Mouse (Mus musculus) kidney, embryonic 14.5 days (tissue): ENCODE data around the gene Gm45208. TPM values are rescaled to one million over a fixed set of nuclear protein-coding genes. Genes with fewer than 3 reads are reported as not detected.
A peak's percentile ranks its signal among the peaks of the same experiment; 100 is the strongest.
"Not testable (repeated sequence)": the region's sequence is repeated elsewhere in the genome, so short reads cannot be mapped to it uniquely, and the experiment has no call there.

Experiments used
- ATAC-seq: fragments of 200-750 bp; cut with Nextera tagmentation; 2 replicates; pipeline ENCODE4 v1.8.0; 2017; ENCODE audit warnings: moderate number of reproducible peaks, mild to moderate bottlenecking, moderate TSS enrichment, moderate library complexity; ENCODE audit not compliant: low FRiP score, low TSS enrichment
- H3K27ac ChIP-seq: fragments of 300-500 bp; sonication (generic); 2 replicates; pipeline ENCODE4 v1.5.1; 2014; ENCODE audit warnings: low read depth, mild to moderate bottlenecking, low read length, moderate library complexity, mixed read lengths
- H3K27me3 ChIP-seq: fragments of 300-500 bp; sonication (generic); 2 replicates; pipeline ENCODE4 v1.6.1; 2014; ENCODE audit warnings: mild to moderate bottlenecking, low read length; ENCODE audit not compliant: control insufficient read depth, insufficient read depth
- H3K36me3 ChIP-seq: fragments of 300-500 bp; sonication (generic); 2 replicates; pipeline ENCODE4 v1.6.1; 2014; ENCODE audit warnings: low read length, mixed read lengths; ENCODE audit not compliant: control insufficient read depth, insufficient read depth
- H3K4me1 ChIP-seq: fragments of 300-500 bp; sonication (generic); 2 replicates; pipeline ENCODE4 v1.6.1; 2014; ENCODE audit warnings: low read length, mixed read lengths; ENCODE audit not compliant: control insufficient read depth, insufficient read depth
- H3K4me2 ChIP-seq: fragments of 300-500 bp; sonication (generic); replicated peaks from 2 replicates; pipeline ENCODE4 v1.6.1; 2014; ENCODE audit warnings: low read depth, mild to moderate bottlenecking, low read length
- H3K4me3 ChIP-seq: fragments of 300-500 bp; sonication (generic); 2 replicates; pipeline ENCODE4 v1.5.1; 2014; ENCODE audit warnings: mild to moderate bottlenecking, low read length
- H3K9ac ChIP-seq: fragments of 300-500 bp; sonication (generic); 2 replicates; pipeline ENCODE4 v1.6.1; 2014; ENCODE audit warnings: low read depth, mild to moderate bottlenecking, low read length, moderate library complexity
- H3K9me3 ChIP-seq: fragments of 300-500 bp; sonication (generic); 2 replicates; pipeline ENCODE4 v1.6.1; 2016; ENCODE audit warnings: low read length; ENCODE audit not compliant: control insufficient read depth
- WGBS: fragments of 180-500 bp; shearing (Covaris S2); extraction: QIAGEN DNeasy Blood & Tissue Kit; methylation state at CpG from one replicate; pipeline ENCODE4 v1.1.7; 2014; 5-methylcytosine and 5-hydroxymethylcytosine counted together
- polyA plus RNA-seq: library from polyadenylated mRNA; unstranded; fragments of >200 nt; fragmentation: Nextera tagmentation; extraction: Ambion mirVana; gene quantifications from 2 replicates; pipeline ENCODE4 v1.2.1, GENCODE M21; 2014

The Gm45208 gene
- polyA plus RNA-seq, 1 experiment from 2014 or later, result not detected

GRCm38 (mm10) chrX:7739336-7740081 is 17.5 kb downstream of the Gm45208 start:
- H3K27me3 ChIP-seq, result no peaks in the 10 kb centered on the region
- no peak overlapping the region; the same call in 1 of the 2 replicates for H3K27ac ChIP-seq
- 73% methylated on average over 14 of the region's 14 CpGs for WGBS
- H3K4me2 ChIP-seq, result no peak overlapping the region
- no peaks in the 10 kb centered on the region for H3K9me3 ChIP-seq
- no peak overlapping the region for H3K9ac ChIP-seq
- no peaks in the 10 kb centered on the region; the same call in 1 of the 2 replicates for H3K36me3 ChIP-seq
- no peaks in the 10 kb centered on the region for H3K4me1 ChIP-seq
- H3K4me3 ChIP-seq, result no peak overlapping the region
- peak; percentile 51; the same call in 1 of the 2 replicates for ATAC-seq

GRCm38 (mm10) chrX:7740082-7740819 is 18.2 kb downstream of the Gm45208 start:
- H3K27ac ChIP-seq, result no peak overlapping the region; the same call in 1 of the 2 replicates
- H3K4me2 ChIP-seq, result no peak overlapping the region
- no peak overlapping the region for H3K4me3 ChIP-seq
- 52% methylated on average over 10 of the region's 10 CpGs for WGBS
- H3K9me3 ChIP-seq, result no peaks in the 10 kb centered on the region
- no peaks in the 10 kb centered on the region; the same call in 1 of the 2 replicates for H3K36me3 ChIP-seq
- ATAC-seq, result peak; percentile 70
- no peak overlapping the region for H3K9ac ChIP-seq
- no peaks in the 10 kb centered on the region for H3K27me3 ChIP-seq
- H3K4me1 ChIP-seq, result no peaks in the 10 kb centered on the region

GRCm38 (mm10) chrX:7741103-7741502 is 19.1 kb downstream of the Gm45208 start:
- no peak overlapping the region for H3K9ac ChIP-seq
- H3K9me3 ChIP-seq, result no peaks in the 10 kb centered on the region
- no peaks in the 10 kb centered on the region for H3K4me1 ChIP-seq
- H3K36me3 ChIP-seq, result no peaks in the 10 kb centered on the region; the same call in 1 of the 2 replicates
- ATAC-seq, result no peak
- no peak overlapping the region for H3K4me3 ChIP-seq
- WGBS, result 68% methylated on average over 5 of the region's 5 CpGs
- H3K4me2 ChIP-seq, result no peak overlapping the region; the same call in 1 of the 2 replicates
- H3K27ac ChIP-seq, result no peak overlapping the region
- H3K27me3 ChIP-seq, result no peaks in the 10 kb centered on the region

GRCm38 (mm10) chrX:7743470-7743869 is 21.4 kb downstream of the Gm45208 start:
- H3K9ac ChIP-seq, result no peak overlapping the region
- H3K36me3 ChIP-seq, result no peaks in the 10 kb centered on the region
- no peaks in the 10 kb centered on the region for H3K27me3 ChIP-seq
- H3K27ac ChIP-seq, result no peak overlapping the region
- WGBS, result 52% methylated on average over 5 of the region's 5 CpGs
- ATAC-seq, result no peak
- H3K9me3 ChIP-seq, result no peaks in the 10 kb centered on the region
- H3K4me3 ChIP-seq, result no peak overlapping the region
- no peaks in the 10 kb centered on the region for H3K4me1 ChIP-seq
- H3K4me2 ChIP-seq, result no peak overlapping the region

GRCm38 (mm10) chrX:7744940-7745339 is 22.9 kb downstream of the Gm45208 start:
- H3K4me1 ChIP-seq, result no peaks in the 10 kb centered on the region
- WGBS, result 73% methylated on average over 1 of the region's 1 CpGs

GRCm38 (mm10) chrX:7745429-7745828 is 23.4 kb downstream of the Gm45208 start:
- no peaks in the 10 kb centered on the region for H3K9me3 ChIP-seq
- no peak overlapping the region for H3K27ac ChIP-seq
- H3K36me3 ChIP-seq, result no peaks in the 10 kb centered on the region
- no peaks in the 10 kb centered on the region for H3K27me3 ChIP-seq
- no peak for ATAC-seq
- 88% methylated on average over 8 of the region's 8 CpGs for WGBS
- no peak overlapping the region for H3K4me3 ChIP-seq
- no peak overlapping the region for H3K4me2 ChIP-seq
- no peaks in the 10 kb centered on the region for H3K4me1 ChIP-seq
- no peak overlapping the region for H3K9ac ChIP-seq

More at GRCm38 (mm10) chrX:7744940-7745339, 22.9 kb downstream of the Gm45208 start:
- Histone ChIP-seq H3K9ac (no peak overlapping the region), H3K4me2 (no peak overlapping the region), H3K27ac (no peak overlapping the region), H3K27me3 (no peaks in the 10 kb centered on the region), H3K4me3 (no peak overlapping the region), H3K9me3 (no peaks in the 10 kb centered on the region), H3K36me3 (no peaks in the 10 kb centered on the region)
- ATAC-seq, result no peak

DNA sequence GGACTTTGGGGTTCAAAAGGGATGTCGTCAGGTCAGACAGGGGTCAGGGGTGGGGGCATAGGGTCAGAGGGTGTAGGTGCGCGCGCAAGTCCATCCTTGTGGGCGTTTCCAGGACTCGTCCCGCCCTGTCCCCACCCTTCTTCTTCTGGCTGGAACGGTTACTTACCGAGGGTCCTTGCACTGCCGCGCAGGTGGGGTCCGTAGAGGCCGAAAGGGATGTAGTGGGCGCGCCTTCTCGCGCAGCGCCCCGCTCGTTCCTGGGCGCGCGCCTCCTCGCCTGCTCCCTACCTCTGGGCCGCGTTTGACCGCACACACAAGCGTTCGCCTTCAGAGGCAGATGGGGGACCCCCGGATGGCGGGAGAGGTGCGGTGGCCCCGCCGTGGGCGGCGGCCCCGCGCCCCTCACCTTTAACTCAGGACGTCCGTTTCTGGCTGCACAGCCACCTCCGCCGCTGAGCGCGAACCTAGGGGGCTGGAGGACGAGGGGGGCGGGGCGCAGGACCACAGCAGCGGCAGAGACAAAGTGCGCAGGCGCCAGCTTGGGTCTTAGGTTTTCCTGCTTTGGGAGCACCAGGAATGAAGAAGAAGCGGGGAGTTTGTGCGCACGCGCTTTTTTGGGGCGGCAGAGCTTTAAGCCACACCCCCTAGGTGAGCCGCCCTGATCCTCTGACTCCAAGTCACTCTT is 28.5 kb downstream of the Gm45208 start, which contains the start of gene Ccdc120:
TSS of gene Ccdc120 (minus strand) at position 474 of the 685 bp plus-strand sequence.
- Histone ChIP-seq H3K4me2 (peak within 1 kb of the TSS; percentile 48), H3K36me3 (no peaks in the 10 kb centered on the region), H3K9ac (peak within 1 kb of the TSS; percentile 69), H3K4me1 (no peaks in the 10 kb centered on the region), H3K27me3 (no peaks in the 10 kb centered on the region), H3K27ac (no peak within 1 kb of the TSS), H3K4me3 (peak within 1 kb of the TSS; percentile 62), H3K9me3 (no peaks in the 10 kb centered on the region)
- 15% methylated on average over 48 of the region's 56 CpGs for WGBS
- ATAC-seq, result peak; percentile 85

- not testable (repeated sequence) for H3K9ac ChIP-seq, H3K9me3 ChIP-seq, H3K27ac ChIP-seq, H3K4me3 ChIP-seq, H3K27me3 ChIP-seq, H3K36me3 ChIP-seq, ATAC-seq, H3K4me2 ChIP-seq, H3K4me1 ChIP-seq
- 17% methylated on average over 3 of the region's 3 CpGs for WGBS
Observed at GRCm38 (mm10) chrX:7753627-7754026, 31.6 kb downstream of the Gm45208 start.
